Mouse (Mus musculus) kidney, postnatal 36 days (tissue): ENCODE data around the gene Tmem50b.

Experiments
- DNase-seq, 2 experiments: peaks; one replicate each; pipeline ENCODE4 v3.0.0; 2021 to 2022; ENCODE audit warnings: mixed read lengths in 2 of 2

The Tmem50b gene

DNA sequence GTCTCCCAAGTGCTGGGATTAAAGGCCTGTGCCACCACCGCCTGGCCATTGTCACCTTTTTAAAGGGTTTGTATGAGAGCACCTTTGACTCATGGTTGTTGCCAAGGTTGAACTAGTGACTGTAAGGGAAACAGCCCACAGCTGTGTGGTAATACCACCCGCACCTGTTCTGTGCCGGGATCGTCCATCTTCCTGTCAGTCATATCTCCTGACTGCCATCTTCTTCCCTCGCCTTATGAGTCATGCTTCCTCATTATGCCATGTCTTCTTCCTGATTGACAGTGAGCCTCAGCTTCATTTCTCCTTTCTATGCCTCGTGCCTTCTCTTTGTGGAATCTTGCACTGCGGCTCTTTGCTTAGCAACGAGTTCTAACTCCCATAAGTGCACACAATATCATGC, 9.4 kb upstream of the Tmem50b start:
- DNase-seq, result no peak

DNA sequence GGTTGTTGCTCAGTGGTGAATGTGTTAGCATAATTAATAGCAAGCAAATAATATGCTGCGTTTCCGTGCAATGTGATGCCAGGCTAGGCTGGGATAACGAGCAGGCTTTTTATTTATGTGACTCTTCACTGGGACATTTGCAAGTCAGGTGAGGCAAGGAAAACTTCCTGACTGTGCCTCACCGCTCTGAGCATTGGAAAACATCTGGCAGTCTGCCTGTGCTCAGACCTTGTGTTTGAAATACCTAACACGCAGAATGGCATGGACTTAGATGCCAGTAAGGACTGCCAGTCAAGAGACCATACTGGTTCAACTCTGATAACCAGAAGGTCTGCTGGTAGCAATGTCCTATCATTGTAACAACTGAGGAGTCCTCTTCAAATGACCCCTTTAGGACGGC, 7.6 kb upstream of the Tmem50b start:
- DNase-seq, result peak; percentile 62 to 67

DNA sequence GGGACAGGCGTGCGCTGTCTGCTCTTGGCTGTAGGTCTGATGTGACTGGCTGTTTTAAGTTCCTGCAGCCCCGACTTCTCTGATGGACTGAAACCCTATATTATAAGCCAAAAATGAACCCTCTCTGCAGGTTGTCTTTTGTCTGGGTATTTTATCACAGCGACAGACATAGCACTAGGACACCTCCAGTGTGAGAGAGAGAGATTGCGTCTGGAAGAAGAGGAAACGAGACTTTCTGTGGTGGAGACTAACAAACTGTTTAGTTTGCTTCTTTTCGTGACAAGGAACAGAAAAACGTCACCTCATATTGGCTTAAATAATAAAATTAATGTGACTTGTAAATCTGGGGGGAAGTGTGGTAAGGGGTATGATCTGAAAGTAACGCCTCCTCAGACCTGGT, 4.1 kb upstream of the Tmem50b start:
- DNase-seq, result no peak

DNA sequence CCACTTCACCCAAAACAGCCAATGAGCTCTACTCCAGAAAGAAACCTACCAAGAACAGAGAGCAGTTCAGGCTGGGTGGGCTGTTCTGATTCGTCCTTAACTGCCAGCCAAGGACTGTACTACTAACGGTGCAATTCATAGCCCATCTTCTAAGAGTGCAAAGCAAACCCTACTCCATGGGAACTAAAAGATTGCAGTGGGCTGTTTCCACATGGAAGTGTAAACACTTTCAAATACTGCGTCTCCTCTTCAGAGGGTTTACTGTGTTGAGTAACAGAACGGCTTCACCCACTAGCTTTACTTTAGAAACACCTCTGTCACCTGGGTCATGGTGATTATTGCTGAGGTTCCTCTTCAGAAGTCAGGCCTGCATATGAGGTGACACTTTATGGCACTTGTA, 3.5 kb upstream of the Tmem50b start:
- no peak for DNase-seq

DNA sequence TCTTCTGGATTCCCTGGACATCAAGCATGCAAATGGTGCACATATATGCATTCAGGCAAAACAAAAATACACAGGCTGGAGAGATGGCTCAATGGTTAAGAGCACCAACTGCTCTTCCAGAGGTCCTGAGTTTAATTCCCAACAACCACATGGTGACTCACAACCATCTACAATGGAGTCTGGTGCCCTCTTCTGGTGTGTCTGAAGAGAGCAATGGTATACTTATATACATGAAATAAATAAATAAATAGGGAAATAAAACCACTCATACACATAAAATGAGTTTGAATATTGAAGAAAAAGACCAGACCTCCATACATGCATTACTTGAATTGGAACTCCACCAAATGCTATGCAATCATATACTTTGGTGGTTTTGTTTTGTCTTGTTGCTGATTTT, 1.6 kb upstream of the Tmem50b start:
- DNase-seq, result no peak

DNA sequence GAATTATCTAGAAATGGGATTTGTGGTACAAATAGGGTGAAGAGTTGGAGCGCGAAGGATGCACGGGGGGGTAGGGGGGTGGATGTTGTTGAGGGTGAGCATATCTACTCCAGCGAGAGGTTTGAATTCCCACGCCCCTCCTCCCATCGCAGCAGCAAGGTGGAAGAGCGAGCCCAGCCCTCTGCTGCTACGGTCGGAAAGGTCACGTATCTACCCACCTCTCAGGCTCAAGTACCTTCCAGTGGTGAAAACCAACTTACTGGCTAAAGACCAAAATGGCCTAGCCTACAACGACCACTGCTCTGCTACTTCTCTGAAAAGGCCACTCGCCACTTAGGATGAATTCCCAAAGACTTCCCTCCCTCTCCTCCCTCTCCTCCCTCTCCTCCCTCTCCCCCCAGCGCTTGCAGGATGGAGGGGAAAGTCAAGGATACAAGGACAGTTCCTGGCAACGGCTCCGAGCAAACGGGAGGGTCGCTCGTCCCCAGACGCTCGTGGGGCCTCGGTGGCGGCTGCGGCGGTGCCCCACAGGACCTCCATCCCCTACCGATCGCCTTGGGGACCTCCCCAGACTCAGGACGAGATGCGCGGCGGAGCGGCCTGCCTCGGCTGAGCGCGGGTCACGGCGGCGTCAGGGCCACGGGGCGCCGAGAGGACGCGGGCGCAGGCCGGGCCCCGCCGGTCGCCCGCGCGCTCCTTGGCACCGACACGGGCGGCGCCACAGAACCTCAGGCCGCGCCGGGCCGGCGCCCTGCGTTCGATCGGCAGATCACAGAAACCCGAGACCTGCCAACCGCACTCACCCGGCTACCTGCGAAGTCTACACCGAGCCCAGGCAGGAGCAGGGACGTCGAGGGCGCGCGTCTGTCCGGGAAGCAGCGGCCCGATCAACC, 575 bp downstream of the Tmem50b start:
- DNase-seq, result peak in 1 of 2 experiments; percentile 35

DNA sequence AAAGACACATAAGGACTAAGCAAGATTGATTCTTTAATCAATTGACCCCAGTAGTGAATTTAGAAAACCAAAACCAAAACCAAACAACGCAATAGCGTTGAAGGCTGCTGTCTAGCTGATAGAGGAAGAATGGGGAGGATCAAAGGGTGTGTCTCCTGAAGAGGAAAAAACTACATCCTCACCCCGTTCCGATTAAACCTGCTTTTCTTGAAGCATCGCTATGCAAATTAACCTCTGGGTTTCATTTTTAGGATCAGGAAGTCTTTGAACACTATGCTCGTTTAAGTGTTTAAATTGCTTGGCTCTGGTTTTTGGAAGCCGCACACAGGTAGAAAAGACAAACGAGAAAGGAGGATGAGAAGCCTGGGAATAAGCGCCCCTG, 1.2 kb downstream of the Tmem50b start:
- DNase-seq, result no peak

DNA sequence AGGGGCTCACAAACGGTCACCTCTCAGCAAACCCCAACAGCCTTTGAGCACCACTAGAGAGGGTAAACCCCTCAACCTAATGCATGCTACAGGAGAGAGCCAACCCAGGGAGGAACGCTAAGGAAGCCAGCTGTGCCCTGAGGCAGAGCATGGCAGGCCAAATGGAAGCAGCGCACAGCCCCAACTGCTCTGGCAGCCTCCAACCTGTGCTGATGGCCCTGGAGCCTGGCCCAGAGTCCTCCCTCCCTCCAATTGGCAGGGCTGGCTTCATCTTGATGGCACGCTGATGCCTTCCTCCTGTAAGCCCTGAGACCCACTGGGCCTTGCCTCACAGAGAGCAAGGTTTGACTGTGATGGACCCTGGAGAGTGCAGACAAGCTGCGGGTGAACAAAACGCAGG, 2.5 kb downstream of the Tmem50b start:
- DNase-seq, result peak; percentile 56 to 57

DNA sequence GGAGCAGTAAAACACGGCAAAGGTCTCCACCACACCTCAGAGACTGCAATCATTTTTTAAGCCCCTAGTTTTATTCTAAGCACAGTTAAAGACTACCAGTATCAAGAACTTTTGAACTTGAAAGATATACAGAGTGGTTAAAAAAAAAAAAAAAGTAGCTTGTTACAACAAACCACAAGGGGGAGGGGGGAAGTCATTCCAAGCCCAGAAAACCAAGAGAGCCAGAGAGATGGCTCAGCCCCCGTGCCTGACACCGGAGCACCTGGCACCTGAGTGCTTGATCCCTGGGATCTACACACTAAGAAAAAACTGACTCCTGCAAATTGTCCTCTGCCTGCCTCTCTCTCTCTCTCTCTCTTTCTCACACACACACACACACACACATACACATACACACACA, 4.3 kb downstream of the Tmem50b start:
- no peak for DNase-seq

DNA sequence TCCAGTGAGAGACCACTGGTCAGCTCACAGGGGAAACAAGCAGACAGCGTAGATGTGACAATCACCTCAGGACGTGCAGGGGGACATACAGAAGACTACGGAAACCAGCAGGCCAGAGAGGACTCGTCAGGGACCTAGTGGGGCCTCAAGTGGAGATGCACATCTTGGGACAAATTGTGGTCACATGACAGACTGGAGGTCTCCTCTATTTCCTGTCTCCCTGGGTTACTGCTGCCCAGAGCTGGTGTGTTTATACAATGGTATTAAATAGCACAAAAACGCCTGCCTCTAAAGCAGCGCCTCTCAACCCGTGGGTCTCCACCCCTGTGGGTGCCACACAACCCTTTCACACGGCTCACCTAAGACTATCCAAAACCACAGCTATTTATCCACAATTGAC, 5.4 kb downstream of the Tmem50b start:
- no peak for DNase-seq

DNA sequence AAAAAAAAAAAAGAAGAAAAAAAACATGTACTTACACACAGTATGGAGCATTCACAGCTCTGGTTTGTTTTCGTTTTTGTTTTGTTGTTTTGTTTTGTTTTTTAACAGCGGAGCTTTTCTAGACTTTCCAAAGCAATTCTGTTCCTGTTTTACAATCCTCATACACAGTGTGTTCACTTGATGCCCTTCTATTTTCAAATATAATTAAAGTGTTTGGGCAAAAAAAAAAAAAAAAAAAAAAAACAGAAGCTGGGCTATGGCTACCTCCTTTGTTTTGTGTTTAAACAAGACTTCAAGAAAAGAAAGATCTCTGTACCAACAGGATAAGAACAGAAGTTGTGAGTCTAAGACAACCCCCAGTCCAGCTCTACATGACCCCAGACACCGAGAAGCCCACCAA, 8.9 kb downstream of the Tmem50b start:
- DNase-seq, result no peak

DNA sequence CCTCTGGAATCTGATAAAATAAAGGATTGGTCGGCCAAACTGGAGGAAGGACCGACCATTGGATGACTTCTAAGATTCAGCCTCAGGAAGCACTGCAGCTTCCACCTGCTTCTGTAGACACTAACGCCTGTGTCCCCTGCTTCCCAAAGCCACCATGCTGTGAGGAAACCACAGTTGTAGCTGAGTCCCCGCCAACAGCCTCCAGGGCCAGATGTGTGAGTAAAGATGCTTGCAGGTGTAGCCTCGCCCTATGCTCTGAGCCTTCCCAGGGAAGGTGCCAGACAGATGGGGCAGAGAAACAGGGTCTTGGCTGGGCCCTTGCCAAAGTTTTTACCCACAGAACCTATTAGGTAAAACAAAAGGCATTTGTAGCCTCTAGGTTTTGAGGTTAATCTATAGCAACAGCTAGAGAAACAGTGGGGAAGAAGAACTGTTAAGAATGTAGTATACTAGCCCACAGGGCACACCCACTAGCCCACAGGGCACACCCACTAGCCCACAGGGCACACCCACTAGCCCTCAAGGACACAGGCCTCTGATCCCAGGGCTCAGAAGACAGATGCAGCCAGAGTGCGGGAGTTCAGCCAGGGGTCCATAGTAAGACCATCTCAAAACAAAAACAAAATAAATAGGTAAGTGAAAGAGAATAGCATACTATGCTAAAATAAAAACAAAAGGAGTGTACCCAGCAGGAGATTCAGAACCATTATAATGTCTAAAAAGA, 9.7 kb downstream of the Tmem50b start:
- DNase-seq, result no peak

DNA sequence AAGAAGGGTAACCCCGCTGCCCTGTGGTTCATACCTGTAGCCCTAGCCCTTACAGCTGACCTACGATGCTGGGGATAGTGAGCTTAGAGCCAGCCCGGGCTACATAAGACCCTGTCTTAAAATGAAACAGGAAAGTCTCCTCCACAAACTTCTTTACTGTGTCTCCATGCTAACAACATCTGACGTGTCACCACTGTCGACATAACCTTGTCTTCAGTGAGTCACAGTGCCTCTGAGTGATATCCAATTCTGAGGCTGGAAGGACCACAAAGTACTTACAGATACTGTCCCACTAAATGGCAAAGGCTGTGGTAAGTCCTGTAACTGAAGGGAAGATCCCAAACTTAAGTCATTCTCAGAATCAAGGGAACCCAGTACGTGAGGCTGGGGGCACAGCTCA, 11.4 kb downstream of the Tmem50b start:
- DNase-seq, result no peak

DNA sequence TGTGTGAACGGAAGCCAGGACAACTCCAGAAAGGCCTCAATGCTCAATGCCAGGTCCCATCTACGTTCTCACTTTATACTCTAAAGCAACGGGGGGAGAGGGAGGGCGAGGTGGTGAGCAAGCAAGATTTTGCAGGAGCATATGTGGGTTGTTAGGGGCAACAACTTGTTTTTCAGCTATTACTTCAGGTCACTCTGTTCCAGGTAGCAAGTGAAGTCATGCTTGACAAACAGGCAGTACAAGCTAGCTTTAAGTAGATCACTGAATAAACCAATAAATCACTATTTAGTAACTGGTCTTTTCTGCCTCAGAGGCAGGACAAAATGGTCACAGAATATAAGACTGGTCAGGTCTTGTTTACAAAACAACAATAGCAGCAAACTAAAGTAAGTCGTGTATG, 12.0 kb downstream of the Tmem50b start:
- DNase-seq, result peak in 1 of 2 experiments; percentile 33

DNA sequence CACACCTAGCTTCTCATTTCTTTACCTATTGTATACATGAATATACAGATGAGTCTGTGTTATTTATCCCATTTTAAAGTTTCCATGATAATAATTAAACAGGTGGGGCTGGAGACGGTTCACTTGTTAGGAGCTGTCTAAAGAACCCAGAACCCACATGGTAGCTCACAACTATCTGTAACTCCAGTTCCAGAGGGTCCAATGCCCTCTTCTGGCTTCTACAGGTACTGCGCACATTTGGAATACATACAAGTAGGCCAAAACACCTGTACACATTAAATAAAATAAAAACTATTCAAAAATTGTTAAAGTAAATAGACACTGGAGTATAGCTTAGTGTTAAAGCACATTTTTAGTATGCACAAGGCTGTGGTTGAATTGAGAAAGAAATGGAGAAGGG, 15.3 kb downstream of the Tmem50b start:
- DNase-seq, result peak; percentile 51 to 80

DNA sequence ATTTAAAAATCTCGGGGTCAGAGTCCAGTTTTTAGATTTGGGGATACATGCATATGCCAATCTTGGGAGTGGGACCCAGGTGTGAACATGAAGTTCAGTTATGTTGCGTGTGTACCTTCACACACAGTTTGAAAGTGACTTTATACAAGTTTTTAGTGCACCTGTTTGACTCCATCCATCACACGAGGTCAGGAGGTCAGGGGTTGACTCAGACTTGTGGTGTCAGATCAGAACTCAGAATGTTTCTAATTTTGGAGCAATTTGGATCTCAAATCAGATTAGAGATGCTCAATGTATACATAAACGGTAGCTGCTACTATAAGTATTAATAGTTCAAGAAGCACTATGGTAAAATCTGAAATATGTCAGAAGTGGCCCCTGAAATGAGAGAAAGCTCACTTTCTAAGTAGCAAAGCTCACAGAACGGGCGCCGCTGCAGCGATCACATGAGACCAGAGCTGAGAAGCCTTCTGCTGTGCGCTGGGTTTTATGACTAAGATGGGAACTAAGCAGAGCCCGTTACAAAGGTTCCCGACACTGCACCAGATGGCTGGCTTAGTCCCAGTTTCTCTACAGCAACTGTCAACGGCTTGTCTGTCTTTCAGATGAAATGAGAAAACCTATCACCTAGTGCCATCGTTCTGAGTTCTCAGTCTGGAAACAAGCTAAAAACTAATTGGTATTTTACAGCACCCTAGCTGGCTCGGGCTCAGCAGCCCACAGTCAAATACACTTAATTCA, 18.4 kb downstream of the Tmem50b start:
- no peak for DNase-seq

DNA sequence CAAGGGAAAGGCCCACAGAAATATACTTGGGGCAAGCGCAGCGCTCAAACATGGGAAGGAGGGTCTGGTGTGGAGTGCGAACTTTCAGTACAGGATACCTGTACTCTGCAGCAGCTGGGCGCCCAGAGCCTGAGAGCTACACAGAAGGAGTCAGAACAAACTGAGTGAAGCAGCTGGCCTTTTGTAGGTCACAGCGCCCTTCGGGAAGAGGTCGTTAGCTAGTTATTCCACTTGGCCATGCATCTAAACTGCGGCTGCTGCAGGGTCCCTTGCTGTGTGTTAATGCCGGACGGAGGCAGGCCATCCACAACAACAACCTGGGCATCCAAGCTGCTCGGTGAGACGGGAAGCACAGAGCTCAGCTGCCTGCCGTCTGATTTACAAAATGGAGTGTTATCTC, 22.4 kb downstream of the Tmem50b start:
- peak in 1 of 2 experiments; percentile 30 for DNase-seq

DNA sequence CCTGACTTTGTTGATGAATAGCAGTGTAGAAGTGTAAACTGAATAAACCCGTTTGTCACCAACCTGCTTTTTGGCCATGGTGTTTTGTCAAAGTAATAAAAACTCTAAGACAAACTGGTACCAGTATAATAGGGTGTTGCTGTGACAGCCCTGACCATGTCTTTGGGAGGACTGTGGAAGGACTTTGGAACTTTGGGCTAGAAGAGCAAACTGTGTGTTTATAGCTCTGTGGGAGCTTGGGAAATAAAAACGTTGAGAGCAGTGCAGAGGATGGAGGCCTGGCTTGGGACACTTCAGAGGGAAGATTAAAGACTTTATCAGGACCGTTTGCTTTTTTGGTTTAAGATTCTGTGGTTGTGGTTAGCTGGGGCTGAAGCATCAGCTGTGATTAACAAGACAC, 26.5 kb downstream of the Tmem50b start:
- DNase-seq, result no peak

DNA sequence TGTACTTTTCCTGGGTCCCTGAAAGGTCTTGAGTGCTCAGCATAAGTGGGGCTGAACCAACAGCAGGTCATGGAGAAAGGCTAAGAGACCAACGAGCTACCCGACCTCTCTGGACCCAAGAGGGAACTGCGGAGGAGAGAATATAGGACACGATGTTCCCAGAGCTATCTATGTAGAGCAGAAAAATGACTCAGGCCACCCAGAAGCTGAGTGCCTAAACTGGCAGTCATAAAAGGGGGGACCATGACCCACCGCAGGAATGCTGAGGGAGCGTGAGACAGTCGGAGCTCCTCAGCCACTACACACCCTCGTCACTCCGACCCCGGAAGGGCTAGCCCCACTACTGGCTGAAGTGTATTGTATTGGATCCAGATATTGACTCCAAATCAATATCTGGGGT, 28.6 kb downstream of the Tmem50b start:
- no peak for DNase-seq

DNA sequence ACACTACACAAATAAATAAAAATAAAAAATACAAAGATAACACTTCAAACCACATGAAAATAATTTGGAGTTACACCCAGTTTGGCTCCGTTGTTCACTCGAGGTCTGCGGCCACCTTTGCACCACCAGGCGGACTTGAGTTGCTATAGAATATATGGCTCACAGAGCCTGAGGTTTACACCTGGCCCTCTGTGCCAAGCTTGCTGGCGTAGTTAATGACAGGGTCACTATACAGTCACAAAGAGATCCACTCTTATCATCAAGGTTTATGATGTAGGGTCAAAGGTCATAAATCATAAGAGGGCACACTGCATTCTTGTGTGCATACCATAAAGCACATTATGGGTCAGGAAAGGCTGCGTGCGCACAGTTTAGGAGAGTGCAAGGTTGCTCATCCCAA, 31.6 kb downstream of the Tmem50b start:
- DNase-seq, result no peak

DNA sequence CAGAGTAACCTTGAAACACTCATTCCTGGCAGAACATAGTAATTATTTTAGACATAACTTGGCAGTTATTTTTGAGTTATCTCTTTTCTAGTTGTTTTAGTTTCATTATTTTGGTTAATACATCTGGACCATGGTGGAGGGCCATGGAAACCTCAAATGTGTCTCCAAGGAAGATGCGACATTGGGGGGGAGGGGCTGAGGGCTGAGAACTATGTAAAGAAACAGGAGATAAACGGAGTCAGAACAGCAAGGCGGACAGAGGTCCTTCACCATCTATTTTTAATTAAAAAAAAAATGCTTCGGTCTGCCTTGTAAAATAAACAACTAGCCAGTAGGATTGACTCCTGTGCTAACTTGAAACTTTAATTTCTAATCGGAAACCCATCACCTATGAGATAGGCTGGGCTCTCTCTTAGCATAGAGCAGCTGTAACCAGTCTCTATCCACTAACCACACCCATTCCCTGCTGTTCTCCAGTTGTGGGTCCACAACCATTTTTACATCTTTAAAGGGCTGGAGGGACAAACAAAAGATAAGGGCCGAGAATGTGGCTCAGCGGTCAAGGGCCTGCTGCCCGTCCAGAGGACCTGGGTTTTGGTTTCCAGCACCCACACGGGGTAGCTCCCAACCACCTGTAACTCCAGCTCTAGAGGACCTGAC, 32.2 kb downstream of the Tmem50b start:
- no peak for DNase-seq

DNA sequence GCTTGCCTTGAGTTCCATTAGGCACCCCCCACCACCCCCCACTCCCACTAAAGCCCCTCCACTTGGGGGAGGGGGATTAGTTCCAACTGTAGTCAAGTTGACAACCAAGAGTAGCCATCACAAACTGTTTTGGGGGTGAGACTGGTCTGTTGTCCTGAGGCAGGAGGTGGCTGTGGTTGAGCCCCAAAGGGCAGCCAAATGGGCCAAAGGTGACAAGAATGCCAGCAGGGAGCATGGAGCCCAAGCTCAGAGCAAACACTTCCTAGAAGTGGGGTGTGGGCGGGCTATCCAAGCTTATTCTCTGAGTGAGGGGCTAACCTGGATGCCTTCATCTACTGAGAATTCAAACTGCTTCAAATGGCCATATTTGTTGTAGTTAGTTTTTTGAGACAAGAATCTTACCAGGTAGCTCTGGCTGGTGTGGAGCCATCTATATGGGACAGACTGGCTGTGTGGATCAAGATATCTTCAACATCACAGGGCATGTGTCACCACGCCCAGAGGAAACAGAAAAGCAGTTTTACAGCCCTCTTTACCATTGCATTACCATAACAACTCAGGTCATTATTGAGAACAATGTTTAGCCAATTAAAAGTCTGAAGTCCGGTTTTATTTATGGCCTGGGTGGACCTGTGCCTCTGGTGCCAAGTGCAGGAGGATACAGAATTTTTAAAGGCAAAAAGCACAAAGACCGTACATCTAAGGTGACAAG, 32.9 kb downstream of the Tmem50b start:
- DNase-seq, result peak in 1 of 2 experiments; percentile 63
